8 mouse cellular contexts compared by ENCODE assay signal in the genomic region with DNA sequence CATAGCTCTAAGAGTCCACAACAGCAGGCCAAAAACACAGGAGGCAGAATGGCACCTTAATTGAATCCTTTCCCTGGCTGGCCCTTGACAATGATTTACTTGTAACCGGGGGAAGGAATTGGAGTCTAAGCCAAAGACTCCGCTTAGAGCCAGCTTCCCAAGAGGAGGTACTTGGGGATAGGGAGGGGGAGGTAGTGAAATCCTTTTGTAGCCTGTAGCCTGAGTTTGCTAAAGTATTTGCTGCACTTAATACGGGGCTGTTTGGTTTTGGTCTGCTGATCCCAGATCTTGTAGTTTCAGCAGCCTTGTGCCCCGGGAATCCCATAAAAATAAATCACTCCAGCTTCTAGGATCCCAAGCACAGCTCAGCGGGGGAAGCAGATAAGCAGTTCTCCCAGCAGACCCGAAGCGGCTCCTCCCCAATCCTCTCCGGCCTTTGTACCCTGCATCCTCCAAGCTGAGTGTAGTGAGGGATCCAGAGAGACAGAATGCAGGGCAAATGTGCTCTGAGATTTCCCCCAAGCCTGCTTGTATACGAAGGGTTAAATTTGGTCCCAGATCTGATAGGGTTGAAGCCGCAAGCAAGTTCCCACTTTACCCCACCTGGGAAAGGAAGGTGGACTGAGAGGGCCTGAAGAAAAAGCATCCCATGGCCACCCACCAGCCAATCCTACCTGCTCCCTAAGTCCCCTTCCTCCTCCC. TPM values are rescaled to one million over a fixed set of nuclear protein-coding genes. Genes with fewer than 3 reads are reported as not detected.
DNase-seq lines count a peak whose midpoint lies in the region; ATAC-seq and TF ChIP-seq lines count a peak whose summit lies in the region.

No protein-coding gene starts in this region.

- TF ChIP-seq EP300 in liver, embryonic 14.5 days (IDR thresholded peaks at IDR 0.05; ENCODE audit: low read depth): no peak

- peak overlapping the region; percentile 71 to 96 for H3K4me3 ChIP-seq in heart, embryonic 14.5 days (ENCODE audit: control insufficient read depth in 1 of 2, insufficient read depth in 1 of 2, low read depth in 1 of 2, low read length in 2 of 2)
- H3K4me3 ChIP-seq in kidney, postnatal 0 days (replicated peaks; ENCODE audit: low read depth, low read length): peak overlapping the region; percentile 85
- peak overlapping the region; percentile 55 to 58 for H3K4me3 ChIP-seq in liver, embryonic 14.5 days (ENCODE audit: insufficient read depth in 1 of 2, low read depth in 2 of 2, low read length in 2 of 2)

- H3K36me3 ChIP-seq in heart, embryonic 14.5 days (ENCODE audit: control insufficient read depth, insufficient read depth, low read length): no peaks in the 10 kb centered on the region
- H3K36me3 ChIP-seq in kidney, postnatal 0 days (ENCODE audit: insufficient read depth, low read length): no peaks in the 10 kb centered on the region
- no peaks in the 10 kb centered on the region for H3K36me3 ChIP-seq in liver, embryonic 14.5 days (replicated peaks; ENCODE audit: control insufficient read depth, insufficient read depth, low read depth)

- 9% methylated on average over 10 of the region's 10 CpGs for WGBS in heart, embryonic 14.5 days
- WGBS in kidney, postnatal 0 days: 5% methylated on average over 10 of the region's 10 CpGs
- 20% methylated on average over 10 of the region's 10 CpGs for WGBS in liver, embryonic 14.5 days (ENCODE audit: insufficient replicate concordance)

- no peaks in the 10 kb centered on the region for H3K9me3 ChIP-seq in heart, embryonic 14.5 days (ENCODE audit: control insufficient read depth, low read length)
- no peaks in the 10 kb centered on the region for H3K9me3 ChIP-seq in kidney, postnatal 0 days (replicated peaks; ENCODE audit: low read length)
- no peaks in the 10 kb centered on the region for H3K9me3 ChIP-seq in liver, embryonic 14.5 days (ENCODE audit: control insufficient read depth, low read length)

- no peaks in the 10 kb centered on the region for H3K27me3 ChIP-seq in heart, embryonic 14.5 days (ENCODE audit: control insufficient read depth, insufficient read depth, low read length)
- no peaks in the 10 kb centered on the region for H3K27me3 ChIP-seq in kidney, postnatal 0 days (ENCODE audit: insufficient read depth, low read length)
- H3K27me3 ChIP-seq in liver, embryonic 14.5 days (ENCODE audit: control insufficient read depth, insufficient read depth, low read length): no peaks in the 10 kb centered on the region; the same call in 1 of the 2 replicates

- no peak for ATAC-seq in heart, embryonic 14.5 days (ENCODE audit: insufficient number of reproducible peaks, insufficient read depth, low FRiP score, low read depth)
- peak; percentile 38 for ATAC-seq in kidney, postnatal 0 days (replicated peaks; ENCODE audit: low FRiP score, low read depth)
- ATAC-seq in liver, embryonic 14.5 days (ENCODE audit: insufficient read depth): no peak
- no peak for ATAC-seq in monocyte, adult 5-6 weeks (replicated peaks; ENCODE audit: insufficient number of reproducible peaks, low FRiP score, low TSS enrichment, poor library complexity, severe bottlenecking)

- peak overlapping the region; percentile 94 for H3K4me2 ChIP-seq in heart, embryonic 14.5 days (ENCODE audit: low read length)
- H3K4me2 ChIP-seq in kidney, postnatal 0 days (ENCODE audit: low read length): peak overlapping the region; percentile 99
- peak overlapping the region; percentile 83 for H3K4me2 ChIP-seq in liver, embryonic 14.5 days (ENCODE audit: low read depth)

- H3K27ac ChIP-seq in heart, embryonic 14.5 days (replicated peaks in 1 of 2; ENCODE audit: control insufficient read depth in 1 of 2, insufficient read depth in 1 of 2, low read depth in 2 of 2, low read length in 2 of 2): peak overlapping the region; percentile 26 to 41
- peak overlapping the region; percentile 96 for H3K27ac ChIP-seq in kidney, postnatal 0 days
- H3K27ac ChIP-seq in liver, embryonic 14.5 days: no peak overlapping the region

- TF ChIP-seq CTCF in kidney, postnatal 0 days (IDR thresholded peaks at IDR 0.05; ENCODE audit: low read depth): no peak
- no peak for TF ChIP-seq CTCF in liver, embryonic 14.5 days (IDR thresholded peaks at IDR 0.05; ENCODE audit: low read depth)

- H3K4me1 ChIP-seq in heart, embryonic 14.5 days (ENCODE audit: control insufficient read depth in 2 of 2, insufficient read depth in 2 of 2, low read length in 2 of 2): peaks cover 4 to 15% of the 10 kb centered on the region in 2 experiments; a peak in 3 of 4 replicates
- H3K4me1 ChIP-seq in kidney, postnatal 0 days (replicated peaks; ENCODE audit: insufficient read depth, low read length): 0 out of 2 replicates have a peak, but pooled peaks cover 9% of the 10 kb centered on the region
- peaks cover 0 to 6% of the 10 kb centered on the region in 2 experiments; a peak in 1 of 4 replicates for H3K4me1 ChIP-seq in liver, embryonic 14.5 days (replicated peaks; ENCODE audit: control insufficient read depth in 2 of 2, insufficient read depth in 2 of 2, low read length in 1 of 2)

- peak; percentile 13 to 25 for DNase-seq in right cerebral cortex, adult 2 months (ENCODE audit: low spot score in 2 of 2)
- DNase-seq in right cerebral cortex, adult 18-20 months: no peak
- DNase-seq in embryo, embryonic 9.5 days (ENCODE audit: extremely low spot score): peak; percentile 65
- DNase-seq in kidney, postnatal 0 days (ENCODE audit: low spot score): peak; percentile 84
- DNase-seq in liver, embryonic 14.5 days (ENCODE audit: low read depth in 3 of 3, low spot score in 3 of 3): no peak
- peak; percentile 28 for DNase-seq in ovary, adult 18-20 months (ENCODE audit: low spot score)

- H3K9ac ChIP-seq in heart, embryonic 14.5 days (ENCODE audit: low read length): peak overlapping the region; percentile 78
- H3K9ac ChIP-seq in kidney, postnatal 0 days (ENCODE audit: low read depth, low read length): peak overlapping the region; percentile 86; the same call in 1 of the 2 replicates
- H3K9ac ChIP-seq in liver, embryonic 14.5 days (replicated peaks): no peak overlapping the region

RNA-seq across cellular contexts. Expression of gene Fam84b, which starts 31.3 kb away (rescaled TPM):
- 4.2 and 5.9 TPM in 2 replicates for polyA plus RNA-seq in heart, embryonic 14.5 days (2014; fragmentation: Nextera tagmentation; extraction: Ambion mirVana)
- polyA plus RNA-seq in kidney, postnatal 0 days (2015; fragmentation: Nextera tagmentation; extraction: Ambion mirVana): 23.8 and 24.9 TPM in 2 replicates
- polyA plus RNA-seq in liver, embryonic 14.5 days (2012; rRNA removed): 1.4 and 1.6 TPM in 2 replicates
- 2.5 and 2.9 TPM in 2 replicates for polyA plus RNA-seq in liver, embryonic 14.5 days (2014; fragmentation: Nextera tagmentation; extraction: Ambion mirVana)
- 3.3 to 7.5 TPM (median 6.1 TPM) in 3 replicates for total RNA-seq in monocyte, adult 5-6 weeks (2017)

Comparison
In these comparisons a context has a peak if more than half of its experiments do, and no peak if none do; other contexts are left out.
1. DNase-seq: peak in right cerebral cortex, adult 2 months (2 of 2), embryo, embryonic 9.5 days (single experiment), kidney, postnatal 0 days (single experiment) and ovary, adult 18-20 months (single experiment); none in right cerebral cortex, adult 18-20 months (single experiment) and liver, embryonic 14.5 days (0 of 3).
2. Peak in every context shown above with its lines, with median percentiles within 50 percentile points of each other: H3K4me2 ChIP-seq and H3K4me3 ChIP-seq.